Mouse (Mus musculus) megakaryocyte progenitor cell, adult 5-6 weeks (primary cell): Measurements from ENCODE around the gene Ube2d2b. TPM values are rescaled to one million over a fixed set of nuclear protein-coding genes. Genes with fewer than 3 reads are reported as not detected.

Experiments used
- ATAC-seq: replicated peaks from 2 replicates; pipeline ENCODE4 v1.8.0; 2016; ENCODE audit warnings: mild to moderate bottlenecking, moderate TSS enrichment, inconsistent platforms; ENCODE audit not compliant: poor library complexity
- total RNA-seq, 2 experiments: library from RNA; stranded (forward) in 1 of 2; stranded (reverse) in 1 of 2; fragments of 157-497, 149-512 nt in 1 of 2; fragments of 200-1000 nt in 1 of 2; gene quantifications; 2 replicates each; pipeline versions ENCODE4 v1.2.3 to v1.2.4; 2015 to 2017

The Ube2d2b gene
- total RNA-seq, 2 experiments from 2014 or later: not detected

GRCm38 (mm10) chr5:107853807-107854206, 23.9 kb downstream of the Ube2d2b start:
- ATAC-seq: peak; percentile 63

- no peak for ATAC-seq
Observed at GRCm38 (mm10) chr5:107854556-107854955, 24.7 kb downstream of the Ube2d2b start.

GRCm38 (mm10) chr5:107855546-107855945, 25.6 kb downstream of the Ube2d2b start:
- ATAC-seq: peak; percentile 45

- peak; percentile 78 for ATAC-seq
Observed at GRCm38 (mm10) chr5:107858963-107859362, 29.1 kb downstream of the Ube2d2b start.

- no peak for ATAC-seq
Observed at GRCm38 (mm10) chr5:107863971-107864370, 34.1 kb downstream of the Ube2d2b start.

GRCm38 (mm10) chr5:107866127-107867126, 36.5 kb downstream of the Ube2d2b start:
- ATAC-seq: peak; percentile 60

GRCm38 (mm10) chr5:107867970-107868904, 38.3 kb downstream of the Ube2d2b start:
- peak; percentile 45 for ATAC-seq

- ATAC-seq: peak; percentile 71
Observed at GRCm38 (mm10) chr5:107868905-107869424, 39.1 kb downstream of the Ube2d2b start.

- ATAC-seq: no peak
Observed at GRCm38 (mm10) chr5:107869701-107870100, 39.8 kb downstream of the Ube2d2b start.

GRCm38 (mm10) chr5:107873330-107873729, 43.4 kb downstream of the Ube2d2b start:
- peak; percentile 2; the same call in 1 of the 2 replicates for ATAC-seq

GRCm38 (mm10) chr5:107873886-107874302, 44.0 kb downstream of the Ube2d2b start:
- ATAC-seq: peak; percentile 64

GRCm38 (mm10) chr5:107874561-107875260, 44.8 kb downstream of the Ube2d2b start, which contains the start of gene Evi5:
Gene Evi5 (minus strand): TSS chr5:107875107.
- ATAC-seq: peak; percentile 72

GRCm38 (mm10) chr5:107875261-107875611, 45.3 kb downstream of the Ube2d2b start:
- no peak for ATAC-seq

GRCm38 (mm10) chr5:107877053-107877452, 47.2 kb downstream of the Ube2d2b start:
- no peak for ATAC-seq

GRCm38 (mm10) chr5:107880710-107881109, 50.8 kb downstream of the Ube2d2b start:
- no peak for ATAC-seq

Other genes starting within 250 kb of the Ube2d2b start
- 18.4 and 24.5 TPM in 2 replicates for gene Rpap2, start 232.7 kb upstream of the Ube2d2b start, total RNA-seq (2015)
- 19.8 and 33.4 TPM in 2 replicates for gene Rpap2, start 232.7 kb upstream of the Ube2d2b start, total RNA-seq (2017)
- gene Glmn, start 232.2 kb upstream of the Ube2d2b start, total RNA-seq (2015): 18.8 and 25.8 TPM in 2 replicates
- gene Glmn, start 232.2 kb upstream of the Ube2d2b start, total RNA-seq (2017): 11.4 and 13.9 TPM in 2 replicates
- 45.2 and 47.9 TPM in 2 replicates for gene Gfi1, start 104.1 kb upstream of the Ube2d2b start, total RNA-seq (2015)
- gene Gfi1, start 104.1 kb upstream of the Ube2d2b start, total RNA-seq (2017): 57.9 and 61.6 TPM in 2 replicates
- gene Evi5, start 45.0 kb downstream of the Ube2d2b start, total RNA-seq (2015): 19.5 and 21.4 TPM in 2 replicates
- gene Evi5, start 45.0 kb downstream of the Ube2d2b start, total RNA-seq (2017): 12.2 and 16.6 TPM in 2 replicates
- 475 and 483 TPM in 2 replicates for gene Rpl5, start 70.4 kb downstream of the Ube2d2b start, total RNA-seq (2015)
- 228 and 280 TPM in 2 replicates for gene Rpl5, start 70.4 kb downstream of the Ube2d2b start, total RNA-seq (2017)
- gene Fam69a, start 157.0 kb downstream of the Ube2d2b start, total RNA-seq (2015): 43.3 and 48.4 TPM in 2 replicates
- gene Fam69a, start 157.0 kb downstream of the Ube2d2b start, total RNA-seq (2017): 16.2 and 27.8 TPM in 2 replicates
- gene Mtf2, start 235.6 kb downstream of the Ube2d2b start, total RNA-seq (2015): 101 and 125 TPM in 2 replicates
- 102 and 137 TPM in 2 replicates for gene Mtf2, start 235.6 kb downstream of the Ube2d2b start, total RNA-seq (2017)